Mouse (Mus musculus) MEL (cell line): ENCODE results near the gene Rad51b. TPM values are rescaled to one million over a fixed set of nuclear protein-coding genes. Genes with fewer than 3 reads are reported as not detected.

Experiments
- DNase-seq: peaks from one replicate; pipeline ENCODE4 v3.0.0; 2011; ENCODE audit warnings: low read depth, low spot score
- H3K27ac ChIP-seq: 2 replicates; pipeline ENCODE4 v1.5.1; 2012; ENCODE audit warnings: low read depth, mild to moderate bottlenecking, control low read depth, low read length, moderate library complexity; ENCODE audit not compliant: control insufficient read depth
- H3K27me3 ChIP-seq, 2 experiments: fragments of 150-350 bp in 1 of 2; sonication (generic) in 1 of 2; 2 replicates each; pipeline ENCODE4 v1.6.1; 2012; ENCODE audit warnings: low read length in 2 of 2, mild to moderate bottlenecking in 2 of 2, improper control_type of control experiment in 1 of 2, moderate library complexity in 1 of 2; ENCODE audit not compliant: insufficient read depth in 2 of 2, control insufficient read depth in 1 of 2
- H3K36me3 ChIP-seq, 2 experiments: 2 replicates each; pipeline ENCODE4 v1.6.1; 2012 to 2014; ENCODE audit warnings: low read length in 2 of 2, improper control_type of control experiment in 1 of 2, inconsistent platforms in 1 of 2, mild to moderate bottlenecking in 1 of 2; ENCODE audit not compliant: insufficient read depth in 2 of 2, control insufficient read depth in 1 of 2
- H3K4me1 ChIP-seq, 2 experiments: fragments of 150-350 bp in 1 of 2; sonication (generic) in 1 of 2; 2 replicates each; pipeline ENCODE4 v1.6.1; 2012; ENCODE audit warnings: low read length in 2 of 2, improper control_type of control experiment in 1 of 2, mild to moderate bottlenecking in 1 of 2; ENCODE audit not compliant: insufficient read depth in 2 of 2, control insufficient read depth in 1 of 2
- H3K4me3 ChIP-seq, 2 experiments: fragments of 150-350 bp in 1 of 2; sonication (generic) in 1 of 2; 2 replicates each; pipeline ENCODE4 v1.5.1; 2012; ENCODE audit warnings: low read depth in 2 of 2, low read length in 2 of 2, mild to moderate bottlenecking in 2 of 2, moderate library complexity in 2 of 2, control low read depth in 1 of 2, improper control_type of control experiment in 1 of 2; ENCODE audit not compliant: control insufficient read depth in 1 of 2, insufficient read depth in 1 of 2
- H3K79me2 ChIP-seq: 2 replicates; pipeline ENCODE4 v1.6.1; 2012; ENCODE audit warnings: mild to moderate bottlenecking, low read length, moderate library complexity; ENCODE audit not compliant: control insufficient read depth, poor library complexity, insufficient read depth
- H3K9ac ChIP-seq: 2 replicates; pipeline ENCODE4 v1.6.1; 2012; ENCODE audit warnings: low read depth, mild to moderate bottlenecking, control low read depth, low read length, moderate library complexity; ENCODE audit not compliant: control insufficient read depth, poor library complexity, severe bottlenecking
- H3K9me3 ChIP-seq: fragments of 150-350 bp; sonication (generic); replicated peaks from 2 replicates; pipeline ENCODE4 v1.6.1; 2012; ENCODE audit warnings: mild to moderate bottlenecking, low read length, improper control_type of control experiment, moderate library complexity; ENCODE audit not compliant: insufficient read depth
- CHD1 ChIP-seq: IDR thresholded peaks from 2 replicates; pipeline ENCODE4 v1.6.1; 2012; ENCODE audit warnings: low read depth, mild to moderate bottlenecking, inconsistent platforms, low read length, improper control_type of control experiment
- CHD2 ChIP-seq: IDR thresholded peaks from 2 replicates; pipeline ENCODE4 v1.6.1; 2011; ENCODE audit warnings: low read length, improper control_type of control experiment
- CTCF ChIP-seq, 3 experiments: IDR thresholded peaks in 2 of 3; conservative IDR thresholded peaks in 1 of 3; 2 replicates each; pipeline ENCODE4 v1.5.1; 2011 to 2012; ENCODE audit warnings: low read length in 3 of 3, low read depth in 2 of 3, mild to moderate bottlenecking in 2 of 3, improper control_type of control experiment in 1 of 3, inconsistent platforms in 1 of 3, mixed read lengths in 1 of 3, moderate library complexity in 1 of 3; ENCODE audit not compliant: control insufficient read depth in 1 of 3, insufficient read depth in 1 of 3, poor library complexity in 1 of 3, severe bottlenecking in 1 of 3
- E2F4 ChIP-seq: IDR thresholded peaks from 2 replicates; pipeline ENCODE4 v1.6.1; 2011; ENCODE audit warnings: low read depth, low read length, improper control_type of control experiment, borderline replicate concordance
- ELF1 ChIP-seq: IDR thresholded peaks from 2 replicates; pipeline ENCODE4 v1.6.1; 2014; ENCODE audit warnings: low read depth, mild to moderate bottlenecking, inconsistent platforms, low read length, improper control_type of control experiment, moderate library complexity
- EP300 ChIP-seq, 2 experiments: IDR thresholded peaks; 2 replicates each; pipeline ENCODE4 v1.6.1; 2011; ENCODE audit warnings: improper control_type of control experiment in 2 of 2, low read length in 2 of 2, low read depth in 1 of 2, mild to moderate bottlenecking in 1 of 2
- ETS1 ChIP-seq: IDR thresholded peaks from 2 replicates; pipeline ENCODE4 v1.6.1; 2012; ENCODE audit warnings: low read depth, mild to moderate bottlenecking, inconsistent platforms, low read length, improper control_type of control experiment, moderate library complexity
- GABPA ChIP-seq: IDR thresholded peaks from 2 replicates; pipeline ENCODE4 v1.6.1; 2012; ENCODE audit warnings: low read depth, mild to moderate bottlenecking, inconsistent platforms, low read length, improper control_type of control experiment, moderate library complexity
- GATA1 ChIP-seq: IDR thresholded peaks from 2 replicates; pipeline ENCODE4 v1.6.1; 2011; ENCODE audit warnings: low read depth, low read length, improper control_type of control experiment
- HCFC1 ChIP-seq: IDR thresholded peaks from 2 replicates; pipeline ENCODE4 v1.6.1; 2012; ENCODE audit warnings: low read depth, mild to moderate bottlenecking, inconsistent platforms, low read length, improper control_type of control experiment, moderate library complexity
- KAT2A ChIP-seq: conservative IDR thresholded peaks from 2 replicates; pipeline ENCODE4 v1.6.1; 2012; ENCODE audit warnings: low read depth, low read length, improper control_type of control experiment, inconsistent platforms
- MAFK ChIP-seq: IDR thresholded peaks from 2 replicates; pipeline ENCODE4 v1.6.1; 2011; ENCODE audit warnings: low read depth, mild to moderate bottlenecking, low read length, improper control_type of control experiment, borderline replicate concordance
- MAX ChIP-seq: IDR thresholded peaks from 2 replicates; pipeline ENCODE4 v1.6.1; 2011; ENCODE audit warnings: low read length, improper control_type of control experiment
- MEF2A ChIP-seq: IDR thresholded peaks from 2 replicates; pipeline ENCODE4 v1.6.1; 2014; ENCODE audit warnings: low read depth, mild to moderate bottlenecking, inconsistent platforms, low read length, improper control_type of control experiment; ENCODE audit not compliant: poor library complexity, insufficient replicate concordance, severe bottlenecking; ENCODE audit errors: extremely low read depth
- MXI1 ChIP-seq: IDR thresholded peaks from 2 replicates; pipeline ENCODE4 v1.6.1; 2011; ENCODE audit warnings: mild to moderate bottlenecking, low read depth, low read length, improper control_type of control experiment
- MYB ChIP-seq: IDR thresholded peaks from 2 replicates; pipeline ENCODE4 v1.6.1; 2011; ENCODE audit warnings: mild to moderate bottlenecking, low read depth, low read length, improper control_type of control experiment
- MYC ChIP-seq: IDR thresholded peaks from 2 replicates; pipeline ENCODE4 v1.6.1; 2011; ENCODE audit warnings: low read depth, mild to moderate bottlenecking, low read length, improper control_type of control experiment, moderate library complexity
- NELFE ChIP-seq: IDR thresholded peaks from 2 replicates; pipeline ENCODE4 v1.6.1; 2011; ENCODE audit warnings: low read depth, low read length, improper control_type of control experiment
- NRF1 ChIP-seq: IDR thresholded peaks from 2 replicates; pipeline ENCODE4 v1.6.1; 2014; ENCODE audit warnings: low read depth, mild to moderate bottlenecking, inconsistent platforms, low read length, improper control_type of control experiment, moderate library complexity; ENCODE audit not compliant: poor library complexity, insufficient read depth, severe bottlenecking
- POLR2AphosphoS5 ChIP-seq: IDR thresholded peaks from 2 replicates; pipeline ENCODE4 v1.6.1; 2012; ENCODE audit warnings: low read depth, borderline replicate concordance, mild to moderate bottlenecking, inconsistent platforms, low read length, moderate library complexity, mixed read lengths
- RAD21 ChIP-seq: IDR thresholded peaks from 2 replicates; pipeline ENCODE4 v1.6.1; 2011; ENCODE audit warnings: mild to moderate bottlenecking, low read depth, low read length, improper control_type of control experiment
- RCOR1 ChIP-seq: IDR thresholded peaks from 2 replicates; pipeline ENCODE4 v1.6.1; 2012; ENCODE audit warnings: low read depth, mild to moderate bottlenecking, inconsistent platforms, low read length, improper control_type of control experiment
- SIN3A ChIP-seq: IDR thresholded peaks from 2 replicates; pipeline ENCODE4 v1.6.1; 2012; ENCODE audit warnings: low read length, improper control_type of control experiment, inconsistent platforms
- TAL1 ChIP-seq: IDR thresholded peaks from 2 replicates; pipeline ENCODE4 v1.6.1; 2012; ENCODE audit warnings: mild to moderate bottlenecking, inconsistent platforms, low read length, moderate library complexity, mixed read lengths
- TCF12 ChIP-seq: IDR thresholded peaks from 2 replicates; pipeline ENCODE4 v1.6.1; 2014; ENCODE audit warnings: low read depth, mild to moderate bottlenecking, inconsistent platforms, low read length, improper control_type of control experiment, moderate library complexity
- USF1 ChIP-seq: IDR thresholded peaks from 2 replicates; pipeline ENCODE4 v1.6.1; 2014; ENCODE audit warnings: low read depth, mild to moderate bottlenecking, inconsistent platforms, low read length, improper control_type of control experiment, moderate library complexity
- USF2 ChIP-seq, 2 experiments: IDR thresholded peaks; 2 replicates each; pipeline ENCODE4 v1.6.1; 2011 to 2012; ENCODE audit warnings: improper control_type of control experiment in 2 of 2, low read length in 2 of 2, borderline replicate concordance in 1 of 2, inconsistent platforms in 1 of 2, low read depth in 1 of 2, mild to moderate bottlenecking in 1 of 2; ENCODE audit not compliant: insufficient read depth in 1 of 2
- ZC3H11A ChIP-seq: IDR thresholded peaks from 2 replicates; pipeline ENCODE4 v1.6.1; 2012; ENCODE audit warnings: low read depth, mild to moderate bottlenecking, inconsistent platforms, low read length, improper control_type of control experiment
- ZKSCAN1 ChIP-seq: IDR thresholded peaks from 2 replicates; pipeline ENCODE4 v1.6.1; 2012; ENCODE audit warnings: low read depth, mild to moderate bottlenecking, inconsistent platforms, low read length, improper control_type of control experiment, moderate library complexity
- ZMIZ1 ChIP-seq: IDR thresholded peaks from 2 replicates; pipeline ENCODE4 v1.6.1; 2012; ENCODE audit warnings: low read depth, mild to moderate bottlenecking, inconsistent platforms, low read length, improper control_type of control experiment, moderate library complexity
- ZNF384 ChIP-seq: IDR thresholded peaks from 2 replicates; pipeline ENCODE4 v1.6.1; 2012; ENCODE audit warnings: low read depth, mild to moderate bottlenecking, inconsistent platforms, low read length, improper control_type of control experiment
- polyA plus RNA-seq, 2 experiments: library from polyadenylated mRNA; stranded (reverse) in 1 of 2; unstranded in 1 of 2; fragments of >175 nt in 1 of 2; fragments of >200 nt in 1 of 2; gene quantifications; 2 replicates each; pipeline versions ENCODE4 v1.2.1 to v1.2.4; 2012; ENCODE audit warnings: low replicate concordance in 2 of 2, low read depth in 1 of 2; ENCODE audit not compliant: insufficient read length in 2 of 2, insufficient read depth in 1 of 2, missing spikeins in 1 of 2
- total RNA-seq: library from RNA; depleted of rRNA; stranded (reverse); fragments of 300-350 nt; gene quantifications from 2 replicates; pipeline ENCODE4 v1.2.3, GENCODE M21; 2012

Gene Rad51b
- total and polyA plus RNA-seq, 3 experiments: 3.6 to 5.7 TPM; not detected in 1

DNA sequence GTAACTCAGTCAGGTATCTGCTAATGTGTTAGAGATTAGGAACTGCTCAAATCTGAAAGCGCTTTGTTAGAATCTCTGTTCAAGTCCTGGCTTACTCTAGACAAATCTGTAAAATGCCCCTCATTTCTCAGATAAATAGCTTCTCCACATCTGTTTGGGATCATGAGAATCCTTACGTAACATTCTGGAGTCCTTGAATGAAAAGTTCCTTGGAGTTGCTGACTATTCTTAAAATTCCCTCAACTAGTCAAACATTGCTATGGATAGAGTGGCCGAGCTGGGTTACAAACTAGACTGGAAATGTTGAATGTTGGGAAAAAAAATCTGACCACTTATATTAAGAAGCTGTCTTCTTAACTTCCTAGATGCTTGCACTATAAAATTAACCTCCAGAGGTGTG lies 450.5 kb downstream of the Rad51b start:
- no peak overlapping the region for H3K4me3 ChIP-seq
- H3K36me3 ChIP-seq: peaks cover 0 to 15% of the 10 kb centered on the region in 2 experiments; a peak in 2 of 4 replicates
- no peaks in the 10 kb centered on the region for H3K79me2 ChIP-seq
- DNase-seq: no peak
- H3K9ac ChIP-seq: no peak overlapping the region
- peaks cover 15 to 18% of the 10 kb centered on the region in 2 experiments for H3K4me1 ChIP-seq
- no peaks in the 10 kb centered on the region for H3K9me3 ChIP-seq
- H3K27me3 ChIP-seq: no peaks in the 10 kb centered on the region
- H3K27ac ChIP-seq: no peak overlapping the region
- TF ChIP-seq KAT2A (no peak), MYB (no peak), MAX (no peak), NELFE (no peak), SIN3A (no peak), RAD21 (no peak), HCFC1 (no peak), ZKSCAN1 (no peak), TAL1 (no peak), NRF1 (no peak), ZMIZ1 (no peak), GATA1 (no peak), EP300 (IDR thresholded peaks at IDR 0.05; ENCODE audit: low read depth in 1 of 2, low read length in 2 of 2) (no peak), ETS1 (no peak), RCOR1 (no peak), ZC3H11A (no peak), MYC (no peak), MEF2A (no peak), USF1 (no peak)

DNA sequence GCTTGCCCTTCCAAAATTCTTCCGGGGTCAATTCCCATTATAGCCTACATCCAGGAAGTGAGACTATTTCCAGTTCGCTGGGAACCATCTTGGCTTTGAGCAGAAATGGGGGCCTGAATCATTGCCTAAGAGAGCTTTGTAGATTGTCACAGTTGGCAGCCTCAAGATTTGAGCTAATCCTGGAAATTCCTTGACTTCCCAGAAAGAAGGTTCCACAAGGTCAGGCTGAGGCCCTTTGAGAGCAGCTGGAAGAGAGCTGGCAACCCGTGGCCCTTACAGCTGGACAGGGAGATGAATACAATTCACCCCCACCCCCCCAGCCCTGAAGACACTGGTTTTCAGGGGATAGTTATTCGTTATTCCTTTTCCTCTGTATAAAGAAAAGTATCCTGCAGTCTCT lies 451.8 kb downstream of the Rad51b start:
- TF ChIP-seq NELFE (no peak), E2F4 (no peak), CHD2 (no peak), MXI1 (no peak), GABPA (no peak), NRF1 (no peak), ZNF384 (no peak), TCF12 (no peak), SIN3A (no peak), MAFK (no peak), EP300 (IDR thresholded peaks at IDR 0.05; ENCODE audit: low read depth in 1 of 2, low read length in 2 of 2) (no peak), MEF2A (no peak), CTCF (IDR thresholded peaks at IDR 0.05 in 2 of 3, conservative IDR thresholded peaks at IDR 0.05 in 1 of 3; ENCODE audit: control insufficient read depth in 1 of 3, insufficient read depth in 1 of 3, low read depth in 2 of 3, low read length in 3 of 3, poor library complexity in 1 of 3, severe bottlenecking in 1 of 3) (no peak), HCFC1 (no peak), USF2 (IDR thresholded peaks at IDR 0.05; ENCODE audit: borderline replicate concordance in 1 of 2, insufficient read depth in 1 of 2, low read depth in 1 of 2, low read length in 2 of 2) (no peak), CHD1 (no peak), POLR2AphosphoS5 (no peak), ZKSCAN1 (no peak), ELF1 (no peak)
- Histone ChIP-seq H3K27ac (no peak overlapping the region), H3K4me3 (no peak overlapping the region), H3K79me2 (no peaks in the 10 kb centered on the region), H3K27me3 (no peaks in the 10 kb centered on the region), H3K9me3 (no peaks in the 10 kb centered on the region), H3K36me3 (peaks cover 0 to 9% of the 10 kb centered on the region in 2 experiments; a peak in 2 of 4 replicates), H3K4me1 (peaks cover 11 to 14% of the 10 kb centered on the region in 2 experiments), H3K9ac (no peak overlapping the region)
- no peak for DNase-seq
